Comparison of ENCODE assay signal across 11 mouse cellular contexts in genomic region chr2:145225640-145226039, GRCm38 (mm10). TPM values are rescaled to one million over a fixed set of nuclear protein-coding genes. Genes with fewer than 3 reads are reported as not detected.
A peak's percentile ranks its signal among the peaks of the same experiment; 100 is the strongest.
DNase-seq lines count a peak whose midpoint lies in the region; ATAC-seq and TF ChIP-seq lines count a peak whose summit lies in the region.
"Had no signal": no experiment of that assay in that cellular context is flagged by ENCODE, and none has a peak within 500 bp of the region (broad histone marks: within the 10 kb centered on the region; RNA-seq: fewer than 3 reads in every experiment).

No protein-coding gene starts in this region.

- no peak for TF ChIP-seq CTCF in layer of hippocampus, adult 2 months (conservative IDR thresholded peaks at IDR 0.05)

- no peak overlapping the region for H3K4me3 ChIP-seq in layer of hippocampus, adult 2 months
- H3K4me3 ChIP-seq: heart, embryonic 12.5 days; myocyte had no signal

- peak; percentile 30 to 44 for DNase-seq in cerebellum, postnatal 14 days
- no peak for DNase-seq in cerebellum, adult 9-10 months
- DNase-seq in layer of hippocampus, adult 2 months (ENCODE audit: low spot score in 2 of 2): peak in 1 of 2 experiments; percentile 18
- no peak for DNase-seq in layer of hippocampus, adult 8-10 months (ENCODE audit: low spot score in 2 of 2)
- peak; percentile 59 for DNase-seq in brain, adult 2 months (ENCODE audit: low read depth, low spot score)
- no peak for DNase-seq in left cerebral cortex, adult 8-10 months (ENCODE audit: low spot score in 2 of 2)
- no peak for DNase-seq in embryo, embryonic 9.5 days (ENCODE audit: extremely low spot score)

- ATAC-seq in megakaryocyte progenitor cell, adult 5-6 weeks (replicated peaks; ENCODE audit: poor library complexity): peak; percentile 68
- ATAC-seq: forebrain, embryonic 16.5 days had no signal

- peak overlapping the region; percentile 51; the same call in 1 of the 2 replicates for H3K27ac ChIP-seq in layer of hippocampus, adult 2 months

RNA-seq across cellular contexts. Expression of gene Slc24a3, which starts 58.1 kb away (rescaled TPM):
- 100 to 1,000 TPM; 173 to 191 TPM for total RNA-seq in layer of hippocampus, adult 2 months (2021)
- total RNA-seq in layer of hippocampus, adult 8-10 months (2022): 100 to 1,000 TPM; 151 to 176 (median 168) TPM
- 1.5 and 2.1 TPM in 2 replicates for total RNA-seq in megakaryocyte progenitor cell, adult 5-6 weeks (2015)
- total RNA-seq in megakaryocyte progenitor cell, adult 5-6 weeks (2017): 1.4 and 1.5 TPM in 2 replicates
- 10 to 100 TPM; 87.6 to 94.2 (median 88.3) TPM for total RNA-seq in left cerebral cortex, adult 8-10 months (2022)

Comparison
In these comparisons a context has a peak if more than half of its experiments do, and no peak if none do; other contexts are left out.
1. DNase-seq: peak in cerebellum, postnatal 14 days (2 of 2) and brain, adult 2 months (single experiment); none in cerebellum, adult 9-10 months (single experiment), layer of hippocampus, adult 8-10 months (0 of 2), left cerebral cortex, adult 8-10 months (0 of 2) and embryo, embryonic 9.5 days (single experiment).
2. RNA of gene Slc24a3, which starts 58.1 kb away (total RNA-seq): 173 to 191 TPM in layer of hippocampus, adult 2 months, 151 to 176 TPM in layer of hippocampus, adult 8-10 months and 87.6 to 94.2 TPM in left cerebral cortex, adult 8-10 months; 1.4 to 2.1 TPM in megakaryocyte progenitor cell, adult 5-6 weeks; every median in the first group is over 10 times any median in the second.